Mouse (Mus musculus) embryonic facial prominence, embryonic 13.5 days (tissue): ENCODE data around the gene Kif1bp. TPM values are rescaled to one million over a fixed set of nuclear protein-coding genes. Genes with fewer than 3 reads are reported as not detected.

ENCODE experiments used
- ATAC-seq: fragments of 200-750 bp; cut with Nextera tagmentation; 2 replicates; pipeline ENCODE4 v1.8.0; 2017; ENCODE audit warnings: low read depth; ENCODE audit not compliant: insufficient number of reproducible peaks, insufficient read depth, low FRiP score, low TSS enrichment
- H3K27ac ChIP-seq: fragments of 300-500 bp; sonication (generic); 2 replicates; pipeline ENCODE4 v1.5.1; 2015; ENCODE audit warnings: moderate library complexity, mild to moderate bottlenecking, inconsistent platforms
- H3K27me3 ChIP-seq: fragments of 300-500 bp; sonication (generic); 2 replicates; pipeline ENCODE4 v1.6.1; 2015; ENCODE audit warnings: mild to moderate bottlenecking, inconsistent platforms
- H3K36me3 ChIP-seq: fragments of 300-500 bp; sonication (generic); 2 replicates; pipeline ENCODE4 v1.6.1; 2015; ENCODE audit warnings: mild to moderate bottlenecking, inconsistent platforms
- H3K4me1 ChIP-seq: fragments of 300-500 bp; sonication (generic); 2 replicates; pipeline ENCODE4 v1.6.1; 2015; ENCODE audit warnings: inconsistent platforms
- H3K4me2 ChIP-seq: fragments of 300-500 bp; sonication (generic); 2 replicates; pipeline ENCODE4 v1.6.1; 2015; ENCODE audit warnings: moderate library complexity, mild to moderate bottlenecking, inconsistent platforms
- H3K4me3 ChIP-seq: fragments of 300-500 bp; sonication (generic); 2 replicates; pipeline ENCODE4 v1.5.1; 2015; ENCODE audit warnings: mild to moderate bottlenecking, inconsistent platforms
- H3K9ac ChIP-seq: fragments of 300-500 bp; sonication (generic); 2 replicates; pipeline ENCODE4 v1.6.1; 2015; ENCODE audit warnings: mild to moderate bottlenecking, inconsistent platforms
- H3K9me3 ChIP-seq: fragments of 300-500 bp; sonication (generic); 2 replicates; pipeline ENCODE4 v1.6.1; 2016; ENCODE audit warnings: inconsistent platforms
- WGBS: fragments of 180-500 bp; shearing (Covaris S2); methylation state at CpG from one replicate; pipeline ENCODE4 v1.1.7; 2015; ENCODE audit warnings: mixed read lengths; 5-methylcytosine and 5-hydroxymethylcytosine counted together
- polyA plus RNA-seq: library from polyadenylated mRNA; unstranded; fragments of >200 nt; fragmentation: Nextera tagmentation; extraction: Ambion mirVana; gene quantifications from 2 replicates; pipeline ENCODE4 v1.2.1, GENCODE M21; 2015

Gene Kif1bp
- polyA plus RNA-seq, 1 experiment from 2014 or later, result 38.5 TPM

GRCm38 (mm10) chr10:62555705-62556557, 22.3 kb downstream of the Kif1bp start:
- ATAC-seq, result no peak
- Histone ChIP-seq H3K9ac (no peak overlapping the region), H3K4me3 (no peak overlapping the region), H3K36me3 (peaks cover 47% of the 10 kb centered on the region), H3K27me3 (no peaks in the 10 kb centered on the region), H3K9me3 (no peaks in the 10 kb centered on the region), H3K4me1 (no peaks in the 10 kb centered on the region), H3K27ac (no peak overlapping the region; the same call in 1 of the 2 replicates), H3K4me2 (no peak overlapping the region)
- WGBS, result 62% methylated on average over 11 of the region's 11 CpGs

DNA sequence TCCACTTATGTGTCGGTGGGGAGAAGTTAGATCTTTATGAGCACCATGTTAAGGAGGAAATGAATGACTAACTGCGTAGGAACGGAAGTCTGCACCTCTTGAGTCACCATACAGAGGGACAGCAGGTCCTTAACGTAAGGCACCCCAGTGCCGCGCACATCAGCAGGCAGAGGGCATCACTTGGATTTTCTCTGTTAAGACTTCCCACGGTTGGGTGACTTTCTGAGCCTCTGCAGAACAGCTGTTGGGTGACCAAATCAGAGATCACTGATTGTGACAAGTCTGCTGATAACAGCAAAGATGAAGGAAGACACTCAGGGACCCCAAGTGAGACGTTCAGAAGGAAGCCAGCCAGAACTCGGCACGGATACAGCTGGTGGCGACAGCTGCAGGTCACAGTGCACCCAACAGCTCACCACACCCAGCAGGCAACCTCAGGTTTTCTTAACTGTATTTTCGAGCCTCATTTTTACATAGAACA, 24.6 kb downstream of the Kif1bp start:
- no peaks in the 10 kb centered on the region for H3K27me3 ChIP-seq
- 85% methylated on average over 12 of the region's 12 CpGs for WGBS
- no peak overlapping the region for H3K27ac ChIP-seq
- no peak overlapping the region for H3K4me2 ChIP-seq
- H3K4me3 ChIP-seq, result no peak overlapping the region
- peaks cover 24% of the 10 kb centered on the region for H3K36me3 ChIP-seq
- no peak overlapping the region for H3K9ac ChIP-seq
- ATAC-seq, result no peak
- H3K9me3 ChIP-seq, result no peaks in the 10 kb centered on the region
- no peaks in the 10 kb centered on the region for H3K4me1 ChIP-seq

- Histone ChIP-seq H3K36me3 (0 out of 2 replicates have a peak, but pooled peaks cover 4% of the 10 kb centered on the region), H3K4me3 (no peak overlapping the region), H3K9ac (no peak overlapping the region), H3K4me2 (no peak overlapping the region), H3K27ac (no peak overlapping the region), H3K4me1 (no peaks in the 10 kb centered on the region), H3K27me3 (no peaks in the 10 kb centered on the region), H3K9me3 (no peaks in the 10 kb centered on the region)
- WGBS, result 86% methylated on average over 7 of the region's 7 CpGs
- no peak for ATAC-seq
Measured at GRCm38 (mm10) chr10:62550787-62551300, 27.4 kb downstream of the Kif1bp start.

GRCm38 (mm10) chr10:62549523-62550166, 28.6 kb downstream of the Kif1bp start:
- Histone ChIP-seq H3K36me3 (0 out of 2 replicates have a peak, but pooled peaks cover 4% of the 10 kb centered on the region), H3K9ac (no peak overlapping the region), H3K27ac (no peak overlapping the region), H3K4me2 (no peak overlapping the region), H3K9me3 (no peaks in the 10 kb centered on the region), H3K4me3 (no peak overlapping the region), H3K4me1 (no peaks in the 10 kb centered on the region), H3K27me3 (no peaks in the 10 kb centered on the region)
- WGBS, result 33% methylated on average over 14 of the region's 16 CpGs
- ATAC-seq, result no peak

DNA sequence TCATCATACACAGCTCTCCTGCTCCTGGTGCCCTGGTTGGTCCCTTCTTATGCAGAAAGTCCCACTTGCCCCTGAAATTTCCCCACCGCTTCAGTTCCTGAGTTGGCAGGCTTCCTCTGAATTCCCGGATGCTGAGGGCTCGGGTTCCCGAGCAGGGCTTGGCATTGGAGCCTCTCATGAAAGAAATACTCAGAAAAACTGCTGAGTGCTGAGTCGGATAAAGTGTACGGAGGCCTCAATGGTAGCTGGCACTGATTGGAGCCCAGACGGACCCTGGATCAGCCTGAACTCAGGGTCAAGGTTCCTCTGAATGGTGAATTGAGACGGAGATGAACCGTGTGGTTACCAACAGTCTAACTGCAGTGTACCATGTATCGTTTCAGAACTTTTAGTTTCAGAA, 31.8 kb downstream of the Kif1bp start:
- Histone ChIP-seq H3K4me1 (no peaks in the 10 kb centered on the region), H3K27me3 (no peaks in the 10 kb centered on the region), H3K36me3 (no peaks in the 10 kb centered on the region), H3K27ac (peak overlapping the region; percentile 22; the same call in 1 of the 2 replicates), H3K4me2 (no peak overlapping the region), H3K9me3 (no peaks in the 10 kb centered on the region), H3K9ac (0 out of 2 replicates have a peak overlapping the region, but pooled peaks have one; percentile 32), H3K4me3 (no peak overlapping the region)
- 69% methylated on average over 10 of the region's 10 CpGs for WGBS
- ATAC-seq, result no peak

- Histone ChIP-seq H3K4me3 (no peak overlapping the region), H3K9me3 (no peaks in the 10 kb centered on the region), H3K27me3 (no peaks in the 10 kb centered on the region), H3K4me1 (no peaks in the 10 kb centered on the region), H3K4me2 (no peak overlapping the region), H3K27ac (no peak overlapping the region), H3K9ac (no peak overlapping the region), H3K36me3 (no peaks in the 10 kb centered on the region)
- no peak for ATAC-seq
Measured at GRCm38 (mm10) chr10:62545759-62546158, 32.5 kb downstream of the Kif1bp start.

DNA sequence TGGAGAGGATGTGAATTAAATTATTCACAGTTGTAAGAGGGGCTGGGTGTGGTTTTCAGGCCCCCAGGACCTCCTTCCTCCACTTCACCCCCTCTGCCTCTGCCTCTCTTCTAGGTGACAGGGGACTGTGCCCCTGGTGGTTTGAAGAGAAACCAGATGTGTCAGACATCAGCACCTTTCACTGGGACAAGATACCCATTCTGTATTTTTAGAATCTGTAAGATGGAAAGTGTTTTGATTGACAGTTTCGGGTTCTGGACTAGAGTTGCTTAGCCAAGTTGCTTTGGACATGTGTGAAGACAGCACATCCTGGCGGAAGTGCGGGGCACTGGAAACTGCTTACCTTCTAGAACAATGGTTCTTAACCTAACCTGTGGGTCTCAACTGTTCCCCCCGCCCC, 33.9 kb downstream of the Kif1bp start:
- WGBS, result 91% methylated on average over 4 of the region's 4 CpGs
- no peaks in the 10 kb centered on the region for H3K36me3 ChIP-seq
- no peak for ATAC-seq

DNA sequence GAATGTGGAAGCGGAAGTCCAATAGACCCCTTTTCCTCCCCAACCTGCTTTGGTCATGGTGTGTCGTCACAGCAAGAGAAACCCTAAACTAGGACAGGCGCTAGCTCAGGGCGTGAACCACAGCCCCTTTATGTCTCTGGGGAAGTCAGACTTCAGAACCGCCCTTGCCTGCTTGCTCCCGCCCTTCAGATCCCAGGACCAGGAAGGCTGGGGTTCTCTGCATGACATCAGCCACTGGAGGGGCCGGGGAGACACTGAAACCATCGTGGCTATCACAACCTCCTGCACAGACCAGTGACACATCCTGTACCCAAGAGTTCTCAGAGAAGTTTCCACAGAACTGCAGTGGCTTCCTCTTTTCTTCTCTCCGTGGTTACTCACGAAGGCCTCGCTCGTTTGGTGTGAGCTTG, 34.9 kb downstream of the Kif1bp start:
- Histone ChIP-seq H3K4me1 (no peaks in the 10 kb centered on the region), H3K36me3 (no peaks in the 10 kb centered on the region), H3K27me3 (no peaks in the 10 kb centered on the region), H3K9ac (no peak overlapping the region), H3K27ac (no peak overlapping the region), H3K9me3 (no peaks in the 10 kb centered on the region), H3K4me2 (no peak overlapping the region), H3K4me3 (no peak overlapping the region)
- 80% methylated on average over 12 of the region's 12 CpGs for WGBS
- no peak for ATAC-seq

More for the DNA sequence above, 33.9 kb downstream of the Kif1bp start:
- Histone ChIP-seq H3K27me3 (no peaks in the 10 kb centered on the region), H3K9me3 (no peaks in the 10 kb centered on the region), H3K27ac (no peak overlapping the region), H3K4me3 (no peak overlapping the region), H3K4me1 (no peaks in the 10 kb centered on the region), H3K9ac (no peak overlapping the region), H3K4me2 (no peak overlapping the region)

DNA sequence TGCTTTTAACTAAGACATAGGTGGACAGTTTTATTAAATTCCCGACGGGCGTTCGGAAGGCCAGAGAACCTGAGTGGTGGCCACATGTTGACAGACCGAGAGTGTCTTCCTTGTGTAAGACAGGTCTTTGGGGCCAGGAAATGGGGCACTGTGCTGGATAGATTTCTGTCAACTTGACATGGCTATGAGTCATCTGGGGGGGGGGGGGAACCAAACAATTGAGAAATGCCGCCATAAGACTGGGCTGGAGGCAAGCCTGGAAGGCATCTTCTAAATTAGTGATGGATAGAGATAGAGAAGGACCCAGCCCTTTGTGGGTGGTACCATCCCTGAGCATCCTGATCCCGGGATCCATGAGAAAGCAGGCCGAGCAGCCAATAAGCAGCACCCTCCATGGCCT, 35.3 kb downstream of the Kif1bp start:
- Histone ChIP-seq H3K27me3 (no peaks in the 10 kb centered on the region), H3K36me3 (no peaks in the 10 kb centered on the region), H3K4me3 (no peak overlapping the region), H3K9ac (no peak overlapping the region), H3K4me2 (no peak overlapping the region), H3K4me1 (no peaks in the 10 kb centered on the region), H3K9me3 (no peaks in the 10 kb centered on the region), H3K27ac (no peak overlapping the region)
- ATAC-seq, result no peak
- 95% methylated on average over 8 of the region's 8 CpGs for WGBS

- Histone ChIP-seq H3K4me2 (no peak overlapping the region), H3K4me3 (no peak overlapping the region), H3K27me3 (no peaks in the 10 kb centered on the region), H3K4me1 (no peaks in the 10 kb centered on the region), H3K9ac (no peak overlapping the region), H3K36me3 (no peaks in the 10 kb centered on the region), H3K9me3 (no peaks in the 10 kb centered on the region), H3K27ac (no peak overlapping the region)
- ATAC-seq, result no peak
- WGBS, result 92% methylated on average over 12 of the region's 12 CpGs
Measured at GRCm38 (mm10) chr10:62542507-62542906, 35.8 kb downstream of the Kif1bp start.

- H3K4me3 ChIP-seq, result no peak overlapping the region
- no peak overlapping the region for H3K9ac ChIP-seq
- H3K36me3 ChIP-seq, result no peaks in the 10 kb centered on the region
- no peak for ATAC-seq
- H3K4me1 ChIP-seq, result no peaks in the 10 kb centered on the region
- no peak overlapping the region for H3K27ac ChIP-seq
- H3K4me2 ChIP-seq, result no peak overlapping the region
- H3K27me3 ChIP-seq, result no peaks in the 10 kb centered on the region
- WGBS, result 94% methylated on average over 12 of the region's 12 CpGs
- no peaks in the 10 kb centered on the region for H3K9me3 ChIP-seq
Measured at GRCm38 (mm10) chr10:62541499-62541898, 36.8 kb downstream of the Kif1bp start.

DNA sequence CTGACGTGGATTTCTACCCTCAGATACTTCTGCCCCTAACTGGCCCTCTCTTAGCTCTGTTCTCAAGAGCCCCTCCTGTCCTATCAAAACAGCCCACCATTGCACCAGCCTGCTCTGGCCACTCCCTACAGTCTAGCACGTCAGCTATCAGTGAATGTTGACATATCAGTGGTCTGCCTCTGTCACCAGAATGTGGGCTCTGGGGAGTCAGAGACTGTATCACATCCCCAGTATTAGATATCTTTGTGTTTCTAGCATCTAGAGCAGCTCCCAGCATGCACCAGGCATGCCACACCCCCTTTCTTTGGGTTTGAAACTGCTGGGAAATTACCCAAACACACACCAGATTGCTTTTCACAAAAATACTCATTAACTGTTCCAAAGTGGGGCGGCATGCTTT, 37.5 kb downstream of the Kif1bp start:
- H3K4me3 ChIP-seq, result no peak overlapping the region
- no peak overlapping the region for H3K9ac ChIP-seq
- WGBS, result 60% methylated on average over 3 of the region's 3 CpGs
- no peak overlapping the region for H3K27ac ChIP-seq
- no peaks in the 10 kb centered on the region for H3K4me1 ChIP-seq
- H3K36me3 ChIP-seq, result no peaks in the 10 kb centered on the region
- no peaks in the 10 kb centered on the region for H3K27me3 ChIP-seq
- no peak overlapping the region for H3K4me2 ChIP-seq
- ATAC-seq, result no peak
- H3K9me3 ChIP-seq, result no peaks in the 10 kb centered on the region
